Mouse (Mus musculus): ENCODE measurements at regions not wholly inside any gene's neighbourhood (a gene's known extent, or its start where the extent isn't known, plus 50 kb on each side); places are given as distances from the start of the nearest gene placed in this dataset.
A peak's percentile ranks its signal among the peaks of the same experiment; 100 is the strongest.
"Not testable (repeated sequence)": the region's sequence is repeated elsewhere in the genome, so short reads cannot be mapped to it uniquely, and the experiment has no call there.

- not testable (repeated sequence) for ATAC-seq (ENCODE audit: low FRiP score, low read depth); H3K27me3 ChIP-seq (ENCODE audit: control insufficient read depth, insufficient read depth, low read length); H3K4me2 ChIP-seq (replicated peaks; ENCODE audit: low read depth, low read length, severe bottlenecking); H3K9me3 ChIP-seq (ENCODE audit: control insufficient read depth, low read length); DNase-seq (ENCODE audit: low spot score); H3K36me3 ChIP-seq (ENCODE audit: control insufficient read depth, insufficient read depth, low read length); H3K9ac ChIP-seq (ENCODE audit: low read depth, low read length, severe bottlenecking); H3K27ac ChIP-seq (replicated peaks; ENCODE audit: low read depth, low read length); H3K4me3 ChIP-seq (replicated peaks; ENCODE audit: low read length); H3K4me1 ChIP-seq (ENCODE audit: control insufficient read depth, insufficient read depth, low read length)
- WGBS, result 88% methylated on average over 22 of the region's 22 CpGs
Measured at GRCm38 (mm10) chr1:29737062-29737461, 957.0 kb upstream of the Gm597 start.

GRCm38 (mm10) chr1:29731930-29732329 is 951.9 kb upstream of the Gm597 start:
- Histone ChIP-seq H3K36me3 (ENCODE audit: control insufficient read depth, insufficient read depth, low read length) (no peaks in the 10 kb centered on the region), H3K4me1 (ENCODE audit: control insufficient read depth, insufficient read depth, low read length) (0 out of 2 replicates have a peak, but pooled peaks cover 5% of the 10 kb centered on the region), H3K27ac (replicated peaks; ENCODE audit: low read depth, low read length) (no peak overlapping the region), H3K9me3 (ENCODE audit: control insufficient read depth, low read length) (no peaks in the 10 kb centered on the region), H3K4me2 (replicated peaks; ENCODE audit: low read depth, low read length, severe bottlenecking) (no peak overlapping the region), H3K27me3 (ENCODE audit: control insufficient read depth, insufficient read depth, low read length) (no peaks in the 10 kb centered on the region), H3K4me3 (replicated peaks; ENCODE audit: low read length) (no peak overlapping the region), H3K9ac (ENCODE audit: low read depth, low read length, severe bottlenecking) (no peak overlapping the region)
- peak; percentile 43 for DNase-seq (ENCODE audit: low spot score)
- no peak for TF ChIP-seq POLR2A (IDR thresholded peaks at IDR 0.05; ENCODE audit: borderline replicate concordance, extremely low read depth, insufficient read depth, insufficient read length)
- peak; percentile 82; the same call in 1 of the 2 replicates for ATAC-seq (ENCODE audit: low FRiP score, low read depth)
- WGBS, result 28% methylated on average over 2 of the region's 2 CpGs

Measured in limb, embryonic 14.5 days (tissue).